Mouse (Mus musculus): Measurements from ENCODE around the gene Plppr5. TPM values are rescaled to one million over a fixed set of nuclear protein-coding genes. Genes with fewer than 3 reads are reported as not detected.

Gene Plppr5
- total and polyA plus RNA-seq, 3 experiments, result not detected

- DNase-seq (ENCODE audit: low read depth, low spot score), result no peak
- H3K27me3 ChIP-seq (ENCODE audit: control insufficient read depth in 1 of 2, insufficient read depth in 2 of 2, low read length in 2 of 2), result no peaks in the 10 kb centered on the region
- no peak for TF ChIP-seq KAT2A (conservative IDR thresholded peaks at IDR 0.05; ENCODE audit: low read depth, low read length)
- no peak for TF ChIP-seq CTCF (IDR thresholded peaks at IDR 0.05 in 2 of 3, conservative IDR thresholded peaks at IDR 0.05 in 1 of 3; ENCODE audit: control insufficient read depth in 1 of 3, insufficient read depth in 1 of 3, low read depth in 2 of 3, low read length in 3 of 3, poor library complexity in 1 of 3, severe bottlenecking in 1 of 3)
- TF ChIP-seq USF2 (IDR thresholded peaks at IDR 0.05; ENCODE audit: borderline replicate concordance in 1 of 2, insufficient read depth in 1 of 2, low read depth in 1 of 2, low read length in 2 of 2), result no peak
- TF ChIP-seq ZKSCAN1 (IDR thresholded peaks at IDR 0.05; ENCODE audit: low read depth, low read length), result no peak
- no peak for TF ChIP-seq ZMIZ1 (IDR thresholded peaks at IDR 0.05; ENCODE audit: low read depth, low read length)
- no peak for TF ChIP-seq GATA1 (IDR thresholded peaks at IDR 0.05; ENCODE audit: low read depth, low read length)
- TF ChIP-seq MYB (IDR thresholded peaks at IDR 0.05; ENCODE audit: low read depth, low read length), result no peak
- no peak for TF ChIP-seq MEF2A (IDR thresholded peaks at IDR 0.05; ENCODE audit: extremely low read depth, insufficient replicate concordance, low read depth, low read length, poor library complexity, severe bottlenecking)
Measured at GRCm38 (mm10) chr3:117577349-117577748, 2.7 kb downstream of the Plppr5 start.

DNA sequence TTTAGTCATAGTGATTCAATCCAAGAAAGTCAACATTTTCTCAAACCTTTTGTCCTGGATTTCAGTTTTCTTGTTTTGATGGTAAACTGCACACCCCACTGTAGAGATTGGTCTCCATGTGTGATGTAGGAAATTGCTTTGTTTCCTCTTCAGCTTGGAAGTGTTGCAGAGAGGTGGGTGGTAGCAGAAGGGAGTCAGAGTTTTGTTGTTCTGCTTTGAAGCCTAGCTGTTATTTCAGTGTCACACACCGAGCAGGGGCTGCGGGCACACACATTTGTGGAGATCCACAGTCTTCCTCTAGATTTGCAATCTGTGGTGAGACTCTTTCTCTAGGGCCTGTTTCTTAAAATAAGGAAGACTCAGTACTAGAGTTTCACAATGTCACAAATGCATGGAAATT is 8.0 kb downstream of the Plppr5 start:
- TF ChIP-seq MAZ (IDR thresholded peaks at IDR 0.05; ENCODE audit: low read depth, low read length) (no peak), MAX (IDR thresholded peaks at IDR 0.05; ENCODE audit: low read length) (no peak), HCFC1 (IDR thresholded peaks at IDR 0.05; ENCODE audit: low read depth, low read length) (no peak), MYB (IDR thresholded peaks at IDR 0.05; ENCODE audit: low read depth, low read length) (no peak), RCOR1 (IDR thresholded peaks at IDR 0.05; ENCODE audit: low read depth, low read length) (no peak)

More at GRCm38 (mm10) chr3:117577349-117577748, 2.7 kb downstream of the Plppr5 start:
- Histone ChIP-seq H3K79me2 (ENCODE audit: control insufficient read depth, insufficient read depth, low read length, poor library complexity) (no peaks in the 10 kb centered on the region), H3K27ac (ENCODE audit: control insufficient read depth, low read depth, low read length) (no peak overlapping the region), H3K36me3 (ENCODE audit: control insufficient read depth in 1 of 2, insufficient read depth in 2 of 2, low read length in 2 of 2) (no peaks in the 10 kb centered on the region), H3K4me1 (ENCODE audit: control insufficient read depth in 1 of 2, insufficient read depth in 2 of 2, low read length in 2 of 2) (no peaks in the 10 kb centered on the region), H3K4me3 (ENCODE audit: control insufficient read depth in 1 of 2, insufficient read depth in 1 of 2, low read depth in 2 of 2, low read length in 2 of 2) (no peak overlapping the region), H3K9me3 (replicated peaks; ENCODE audit: insufficient read depth, low read length) (no peaks in the 10 kb centered on the region), H3K9ac (ENCODE audit: control insufficient read depth, low read depth, low read length, poor library complexity, severe bottlenecking) (no peak overlapping the region)

GRCm38 (mm10) chr3:117602404-117602803 is 27.8 kb downstream of the Plppr5 start:
- Histone ChIP-seq H3K4me3 (ENCODE audit: control insufficient read depth in 1 of 2, insufficient read depth in 1 of 2, low read depth in 2 of 2, low read length in 2 of 2) (no peak overlapping the region), H3K27me3 (ENCODE audit: control insufficient read depth in 1 of 2, insufficient read depth in 2 of 2, low read length in 2 of 2) (no peaks in the 10 kb centered on the region), H3K4me1 (ENCODE audit: control insufficient read depth in 1 of 2, insufficient read depth in 2 of 2, low read length in 2 of 2) (no peaks in the 10 kb centered on the region), H3K27ac (ENCODE audit: control insufficient read depth, low read depth, low read length) (no peak overlapping the region), H3K9ac (ENCODE audit: control insufficient read depth, low read depth, low read length, poor library complexity, severe bottlenecking) (no peak overlapping the region), H3K79me2 (ENCODE audit: control insufficient read depth, insufficient read depth, low read length, poor library complexity) (no peaks in the 10 kb centered on the region), H3K36me3 (ENCODE audit: control insufficient read depth in 1 of 2, insufficient read depth in 2 of 2, low read length in 2 of 2) (no peaks in the 10 kb centered on the region), H3K9me3 (replicated peaks; ENCODE audit: insufficient read depth, low read length) (no peaks in the 10 kb centered on the region)
- DNase-seq (ENCODE audit: low read depth, low spot score), result no peak
- TF ChIP-seq E2F4 (IDR thresholded peaks at IDR 0.05; ENCODE audit: borderline replicate concordance, low read depth, low read length) (no peak), GABPA (IDR thresholded peaks at IDR 0.05; ENCODE audit: low read depth, low read length) (no peak), ELF1 (IDR thresholded peaks at IDR 0.05; ENCODE audit: low read depth, low read length) (no peak), ETS1 (IDR thresholded peaks at IDR 0.05; ENCODE audit: low read depth, low read length) (no peak), USF1 (IDR thresholded peaks at IDR 0.05; ENCODE audit: low read depth, low read length) (no peak), CTCF (IDR thresholded peaks at IDR 0.05 in 2 of 3, conservative IDR thresholded peaks at IDR 0.05 in 1 of 3; ENCODE audit: control insufficient read depth in 1 of 3, insufficient read depth in 1 of 3, low read depth in 2 of 3, low read length in 3 of 3, poor library complexity in 1 of 3, severe bottlenecking in 1 of 3) (no peak), USF2 (IDR thresholded peaks at IDR 0.05; ENCODE audit: borderline replicate concordance in 1 of 2, insufficient read depth in 1 of 2, low read depth in 1 of 2, low read length in 2 of 2) (no peak), HCFC1 (IDR thresholded peaks at IDR 0.05; ENCODE audit: low read depth, low read length) (no peak), MYC (IDR thresholded peaks at IDR 0.05; ENCODE audit: low read depth, low read length) (no peak), ZMIZ1 (IDR thresholded peaks at IDR 0.05; ENCODE audit: low read depth, low read length) (no peak), RCOR1 (IDR thresholded peaks at IDR 0.05; ENCODE audit: low read depth, low read length) (no peak), TAL1 (IDR thresholded peaks at IDR 0.05; ENCODE audit: low read length) (no peak), TCF12 (IDR thresholded peaks at IDR 0.05; ENCODE audit: low read depth, low read length) (no peak), TBP (IDR thresholded peaks at IDR 0.05; ENCODE audit: low read depth, low read length) (no peak), JUND (IDR thresholded peaks at IDR 0.05; ENCODE audit: low read depth, low read length) (no peak), MYB (IDR thresholded peaks at IDR 0.05; ENCODE audit: low read depth, low read length) (no peak), NELFE (IDR thresholded peaks at IDR 0.05; ENCODE audit: low read depth, low read length) (no peak), CHD1 (IDR thresholded peaks at IDR 0.05; ENCODE audit: low read depth, low read length) (no peak), POLR2AphosphoS2 (IDR thresholded peaks at IDR 0.05; ENCODE audit: low read length) (no peak)

More for the DNA sequence above, 8.0 kb downstream of the Plppr5 start:
- no peak for DNase-seq (ENCODE audit: low read depth, low spot score)
- H3K27me3 ChIP-seq (ENCODE audit: control insufficient read depth in 1 of 2, insufficient read depth in 2 of 2, low read length in 2 of 2), result no peaks in the 10 kb centered on the region
- H3K27ac ChIP-seq (ENCODE audit: control insufficient read depth, low read depth, low read length), result no peak overlapping the region
- no peaks in the 10 kb centered on the region for H3K9me3 ChIP-seq (replicated peaks; ENCODE audit: insufficient read depth, low read length)
- no peaks in the 10 kb centered on the region for H3K36me3 ChIP-seq (ENCODE audit: control insufficient read depth in 1 of 2, insufficient read depth in 2 of 2, low read length in 2 of 2)
- H3K9ac ChIP-seq (ENCODE audit: control insufficient read depth, low read depth, low read length, poor library complexity, severe bottlenecking), result no peak overlapping the region
- no peaks in the 10 kb centered on the region for H3K4me1 ChIP-seq (ENCODE audit: control insufficient read depth in 1 of 2, insufficient read depth in 2 of 2, low read length in 2 of 2)
- no peaks in the 10 kb centered on the region for H3K79me2 ChIP-seq (ENCODE audit: control insufficient read depth, insufficient read depth, low read length, poor library complexity)
- H3K4me3 ChIP-seq (ENCODE audit: control insufficient read depth in 1 of 2, insufficient read depth in 1 of 2, low read depth in 2 of 2, low read length in 2 of 2), result no peak overlapping the region

Measured in MEL (cell line).